Mouse (Mus musculus) C2C12 (cell line): ENCODE data around the gene Tprkb.

Experiments
- CTCF ChIP-seq: IDR thresholded peaks from one replicate; pipeline ENCODE4 v1.5.1; 2011; ENCODE audit not compliant: control insufficient read depth, insufficient read depth, insufficient read length
- MAX ChIP-seq: IDR thresholded peaks from one replicate; pipeline ENCODE4 v1.6.1; 2011; ENCODE audit warnings: mild to moderate bottlenecking, control low read depth
- MYOD1 ChIP-seq: IDR thresholded peaks from one replicate; pipeline ENCODE4 v1.6.1; 2011; ENCODE audit warnings: low read depth; ENCODE audit not compliant: control insufficient read depth, insufficient read length
- USF1 ChIP-seq: IDR thresholded peaks from one replicate; pipeline ENCODE4 v1.6.1; 2011; ENCODE audit warnings: low read depth, mild to moderate bottlenecking, control low read depth, moderate library complexity

- TF ChIP-seq USF1 (no peak), MAX (no peak), CTCF (no peak), MYOD1 (no peak)
Observed at GRCm38 (mm10) chr6:85919401-85919800, 7.7 kb downstream of the Tprkb start.
